Mouse (Mus musculus): ENCODE data around the gene Zfp324. TPM values are rescaled to one million over a fixed set of nuclear protein-coding genes. Genes with fewer than 3 reads are reported as not detected.

Zfp324 gene
- polyA plus RNA-seq, 1 experiment from 2014 or later: 13.7 TPM

DNA sequence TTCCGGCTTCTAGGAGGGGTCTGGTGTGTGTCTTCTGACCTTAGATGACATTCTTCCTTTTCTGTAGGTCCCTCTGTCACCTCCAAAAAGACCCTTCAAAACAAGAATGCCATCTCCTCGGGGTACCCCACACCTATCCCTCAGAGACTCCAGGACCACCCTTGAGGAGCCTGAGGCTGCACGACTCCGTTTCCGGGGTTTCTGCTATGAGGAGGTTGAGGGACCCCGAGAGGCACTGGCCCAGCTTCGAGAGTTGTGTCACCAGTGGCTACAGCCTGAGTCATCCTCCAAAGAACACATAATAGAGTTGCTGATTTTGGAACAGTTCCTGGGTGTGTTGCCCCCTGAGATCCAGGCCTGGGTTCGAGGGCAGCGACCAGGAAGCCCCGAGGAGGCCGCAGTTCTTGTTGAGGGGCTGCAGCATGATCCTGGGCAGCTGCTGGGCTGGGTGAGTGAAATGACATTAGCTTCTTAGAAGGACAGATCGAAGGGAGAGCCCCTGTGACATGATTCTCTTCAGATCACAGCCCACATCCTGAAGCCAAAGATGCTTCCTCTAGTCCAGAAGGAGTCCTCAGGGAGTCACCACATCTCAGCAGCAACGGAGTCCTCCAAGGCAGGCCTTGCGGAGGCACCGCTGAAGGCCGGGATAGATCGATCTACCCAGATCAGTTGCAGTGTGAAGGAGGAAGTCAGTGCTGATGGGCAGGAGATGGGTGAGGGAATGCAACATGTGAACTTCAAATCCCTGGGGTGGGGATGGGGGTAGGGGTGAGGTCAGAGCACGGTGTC is 13.5 kb downstream of the Zfp324 start:
- H3K4me1 ChIP-seq (replicated peaks): peaks cover 17% of the 10 kb centered on the region
- WGBS: 86% methylated on average over 18 of the region's 18 CpGs
- no peaks in the 10 kb centered on the region for H3K9me3 ChIP-seq
- peak overlapping the region; percentile 70 for H3K4me2 ChIP-seq
- H3K27me3 ChIP-seq: no peaks in the 10 kb centered on the region
- H3K4me3 ChIP-seq: peak overlapping the region; percentile 61
- peak overlapping the region; percentile 82 for H3K9ac ChIP-seq
- no peak for ATAC-seq (ENCODE audit: low FRiP score)
- peak overlapping the region; percentile 96; the same call in 1 of the 2 replicates for H3K27ac ChIP-seq
- H3K36me3 ChIP-seq: peaks cover 19% of the 10 kb centered on the region

DNA sequence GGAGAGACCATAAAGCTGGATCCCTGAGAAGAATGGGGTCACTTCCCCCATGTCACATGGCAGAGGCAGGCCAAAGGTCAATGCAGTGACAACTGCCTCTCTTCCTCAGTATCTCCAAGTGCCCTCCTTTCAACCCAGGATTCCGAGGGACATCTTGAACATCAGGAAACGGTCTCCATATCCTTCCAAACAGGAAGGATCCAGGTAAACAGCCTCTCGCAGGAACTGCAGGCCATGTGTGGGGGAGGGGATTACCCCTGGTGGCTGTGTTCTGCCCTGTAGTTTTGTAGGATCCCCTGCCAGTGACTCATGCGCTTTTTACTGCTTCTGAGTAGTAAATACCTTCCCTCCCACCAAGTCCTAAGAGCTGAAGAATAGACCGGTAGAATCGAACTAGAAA is 14.1 kb downstream of the Zfp324 start:
- WGBS: 87% methylated on average over 6 of the region's 6 CpGs
- no peak overlapping the region for H3K4me3 ChIP-seq
- H3K4me2 ChIP-seq: no peak overlapping the region
- H3K9ac ChIP-seq: no peak overlapping the region
- no peak for ATAC-seq (ENCODE audit: low FRiP score)
- H3K9me3 ChIP-seq: no peaks in the 10 kb centered on the region
- peaks cover 19% of the 10 kb centered on the region for H3K36me3 ChIP-seq
- peaks cover 17% of the 10 kb centered on the region for H3K4me1 ChIP-seq (replicated peaks)
- no peak overlapping the region for H3K27ac ChIP-seq
- H3K27me3 ChIP-seq: no peaks in the 10 kb centered on the region

DNA sequence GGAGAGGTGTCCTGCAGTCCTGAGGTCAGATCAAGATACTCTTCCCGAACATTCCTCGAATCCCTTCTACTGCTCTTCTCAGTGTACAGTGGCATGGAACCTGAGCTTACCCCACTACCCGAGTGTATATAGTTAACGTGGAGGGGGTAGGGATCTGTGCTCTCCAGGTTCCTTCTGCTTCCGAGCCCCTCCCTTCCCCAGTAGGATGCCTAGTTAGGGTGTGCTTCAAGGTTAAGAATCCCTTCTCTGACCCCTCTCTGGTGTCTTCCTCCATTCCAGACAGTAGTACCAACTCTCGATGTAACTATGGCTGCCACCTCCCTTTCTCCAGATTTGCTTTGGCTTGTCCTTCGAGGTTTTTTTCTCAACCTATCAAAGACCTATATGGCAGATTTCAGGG is 14.7 kb downstream of the Zfp324 start:
- H3K27me3 ChIP-seq: no peaks in the 10 kb centered on the region

DNA sequence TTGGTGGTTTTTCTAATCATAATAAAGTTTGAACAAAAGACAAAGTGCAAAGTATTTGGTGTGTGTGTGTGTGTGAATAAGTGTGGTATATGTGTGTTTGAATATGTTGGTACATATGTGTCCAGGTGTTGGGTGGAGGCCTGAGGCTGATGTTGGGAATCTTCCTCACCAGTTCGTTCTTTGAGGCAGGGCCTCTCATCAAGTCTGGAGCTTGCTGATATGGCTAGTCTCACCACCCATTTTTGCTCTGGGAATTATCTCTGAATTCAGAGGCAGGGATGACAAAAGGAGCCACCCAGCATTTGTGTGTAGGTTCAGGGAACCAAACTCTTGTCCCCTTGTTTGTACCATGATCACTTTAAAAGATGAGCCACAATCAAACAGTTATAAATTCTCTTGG is 20.1 kb downstream of the Zfp324 start:
- no peak for ATAC-seq (ENCODE audit: low FRiP score)
- H3K36me3 ChIP-seq: peaks cover 19% of the 10 kb centered on the region
- H3K9me3 ChIP-seq: no peaks in the 10 kb centered on the region
- no peaks in the 10 kb centered on the region for H3K4me1 ChIP-seq (replicated peaks)
- WGBS: 84% methylated on average over 1 of the region's 1 CpGs
- no peak overlapping the region for H3K4me2 ChIP-seq
- H3K9ac ChIP-seq: no peak overlapping the region
- H3K27ac ChIP-seq: no peak overlapping the region
- H3K4me3 ChIP-seq: no peak overlapping the region
- no peaks in the 10 kb centered on the region for H3K27me3 ChIP-seq

More for the DNA sequence above, 14.7 kb downstream of the Zfp324 start:
- no peak overlapping the region for H3K4me3 ChIP-seq
- no peak overlapping the region for H3K9ac ChIP-seq
- H3K27ac ChIP-seq: no peak overlapping the region
- no peak for ATAC-seq (ENCODE audit: low FRiP score)
- no peaks in the 10 kb centered on the region for H3K9me3 ChIP-seq
- H3K36me3 ChIP-seq: peaks cover 19% of the 10 kb centered on the region
- H3K4me1 ChIP-seq (replicated peaks): peaks cover 17% of the 10 kb centered on the region
- H3K4me2 ChIP-seq: no peak overlapping the region
- WGBS: 87% methylated on average over 7 of the region's 7 CpGs

DNA sequence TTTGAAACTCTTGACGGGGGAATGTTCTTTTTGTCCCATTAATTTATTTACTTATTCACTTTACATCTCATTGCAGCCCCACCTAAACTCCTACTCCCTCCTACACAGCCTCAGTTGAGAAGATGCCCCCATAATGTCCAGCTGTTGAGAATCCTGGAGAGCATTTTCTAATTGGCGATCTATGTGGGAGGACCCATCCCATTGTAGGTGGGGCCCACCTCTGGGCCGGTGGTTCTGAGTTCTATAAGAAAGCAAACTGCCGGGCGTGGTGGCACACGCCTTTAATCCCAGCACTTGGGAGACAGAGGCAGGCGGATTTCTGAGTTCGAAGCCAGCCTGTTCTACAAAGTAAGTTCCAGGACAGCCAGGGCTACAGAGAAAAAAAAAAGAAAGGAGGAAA is 21.3 kb downstream of the Zfp324 start:
- H3K27ac ChIP-seq: no peak overlapping the region
- no peak for ATAC-seq (ENCODE audit: low FRiP score)
- H3K4me2 ChIP-seq: no peak overlapping the region
- H3K4me1 ChIP-seq (replicated peaks): no peaks in the 10 kb centered on the region
- 0 out of 2 replicates have a peak, but pooled peaks cover 4% of the 10 kb centered on the region for H3K27me3 ChIP-seq
- WGBS: 86% methylated on average over 8 of the region's 8 CpGs
- H3K36me3 ChIP-seq: peaks cover 14% of the 10 kb centered on the region
- H3K9ac ChIP-seq: no peak overlapping the region
- H3K4me3 ChIP-seq: no peak overlapping the region
- no peaks in the 10 kb centered on the region for H3K9me3 ChIP-seq

DNA sequence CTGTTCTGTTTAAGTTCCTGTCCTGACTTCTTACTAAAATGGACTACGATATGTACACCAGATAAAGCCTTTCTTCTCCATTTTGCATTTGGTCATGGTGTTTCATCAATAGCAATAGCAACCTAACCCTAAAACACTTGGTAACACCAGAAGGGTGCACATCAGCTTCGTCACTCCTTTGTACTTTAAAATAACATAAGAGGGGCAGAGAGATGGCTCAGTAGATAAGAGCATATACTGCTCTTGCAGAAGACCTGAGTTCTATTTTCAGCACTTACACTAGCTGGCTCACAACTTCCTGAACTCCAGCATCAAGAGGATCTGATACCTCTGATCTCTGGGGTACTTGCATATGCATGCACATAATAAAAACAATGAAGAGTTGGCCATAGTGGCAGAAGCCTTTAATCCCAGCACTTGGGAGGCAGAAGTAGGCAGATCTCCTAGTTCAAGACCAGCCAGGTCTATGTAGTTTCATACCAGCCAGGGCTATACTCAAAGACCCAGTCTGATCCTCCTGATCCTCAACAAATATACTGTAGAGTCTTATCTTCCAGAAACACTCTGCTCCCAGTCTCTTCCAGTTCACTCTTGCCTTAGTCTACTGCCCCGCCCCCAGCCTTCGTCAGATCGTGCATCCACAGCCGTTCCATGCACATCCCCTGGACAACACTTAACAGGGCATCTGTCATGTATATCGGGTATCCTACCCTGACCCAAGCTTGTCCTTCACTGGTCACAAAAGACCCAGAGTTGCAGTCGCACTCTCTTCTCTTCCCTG is 22.0 kb downstream of the Zfp324 start:
- Histone ChIP-seq H3K36me3 (peaks cover 7% of the 10 kb centered on the region), H3K4me2 (no peak overlapping the region), H3K4me3 (no peak overlapping the region), H3K27ac (no peak overlapping the region), H3K27me3 (0 out of 2 replicates have a peak, but pooled peaks cover 4% of the 10 kb centered on the region), H3K9ac (no peak overlapping the region), H3K9me3 (no peaks in the 10 kb centered on the region), H3K4me1 (replicated peaks) (no peaks in the 10 kb centered on the region)
- ATAC-seq (ENCODE audit: low FRiP score): no peak
- 83% methylated on average over 8 of the region's 8 CpGs for WGBS

DNA sequence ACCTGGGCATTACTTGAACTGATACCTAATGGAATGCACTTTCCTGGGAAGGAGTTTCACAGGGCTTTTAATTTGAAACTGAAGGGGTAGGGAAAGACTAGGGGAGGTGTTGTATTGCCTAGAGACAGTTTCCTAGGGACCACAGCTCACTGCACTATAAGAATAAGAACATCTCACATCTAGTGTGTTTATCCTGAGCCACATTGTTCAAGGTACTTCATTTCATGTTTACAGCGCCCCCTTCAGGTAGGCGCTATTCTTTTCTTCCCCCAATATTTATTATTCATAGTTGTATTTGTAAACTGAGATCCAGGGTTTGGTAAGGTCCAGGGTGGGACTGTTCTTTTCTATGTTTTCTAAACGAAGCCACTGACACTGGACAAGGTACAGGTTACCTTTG is 26.6 kb downstream of the Zfp324 start:
- Histone ChIP-seq H3K4me1 (replicated peaks) (no peaks in the 10 kb centered on the region), H3K9ac (no peak overlapping the region), H3K4me3 (no peak overlapping the region), H3K4me2 (no peak overlapping the region), H3K27ac (no peak overlapping the region), H3K36me3 (no peaks in the 10 kb centered on the region), H3K27me3 (0 out of 2 replicates have a peak, but pooled peaks cover 4% of the 10 kb centered on the region), H3K9me3 (no peaks in the 10 kb centered on the region)
- WGBS: 11% methylated on average over 3 of the region's 3 CpGs
- ATAC-seq (ENCODE audit: low FRiP score): no peak

DNA sequence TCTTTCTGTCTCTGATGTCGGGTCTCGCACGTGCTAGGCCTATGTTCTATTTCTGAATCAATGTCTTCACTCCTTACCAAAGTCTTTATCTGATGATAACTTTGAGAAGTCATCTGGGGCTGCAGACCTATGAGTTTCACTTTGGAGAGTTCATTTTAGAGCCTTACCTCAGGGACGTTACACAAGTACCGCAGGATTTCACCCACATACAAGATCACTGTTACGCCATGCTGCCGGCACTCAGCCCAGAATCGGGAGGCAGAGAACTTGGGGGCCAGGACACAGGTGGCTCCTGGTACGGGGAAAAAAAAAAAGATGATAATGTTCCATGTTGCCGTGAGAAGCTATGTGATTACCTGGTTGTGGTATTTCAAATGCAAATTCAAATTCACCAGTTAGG is 27.5 kb downstream of the Zfp324 start:
- no peak for ATAC-seq (ENCODE audit: low FRiP score)
- no peaks in the 10 kb centered on the region for H3K36me3 ChIP-seq
- WGBS: 90% methylated on average over 10 of the region's 10 CpGs
- no peak overlapping the region for H3K4me3 ChIP-seq
- H3K4me1 ChIP-seq (replicated peaks): no peaks in the 10 kb centered on the region
- no peak overlapping the region for H3K9ac ChIP-seq
- H3K27ac ChIP-seq: no peak overlapping the region
- H3K9me3 ChIP-seq: no peaks in the 10 kb centered on the region
- no peak overlapping the region for H3K4me2 ChIP-seq
- 0 out of 2 replicates have a peak, but pooled peaks cover 4% of the 10 kb centered on the region for H3K27me3 ChIP-seq

DNA sequence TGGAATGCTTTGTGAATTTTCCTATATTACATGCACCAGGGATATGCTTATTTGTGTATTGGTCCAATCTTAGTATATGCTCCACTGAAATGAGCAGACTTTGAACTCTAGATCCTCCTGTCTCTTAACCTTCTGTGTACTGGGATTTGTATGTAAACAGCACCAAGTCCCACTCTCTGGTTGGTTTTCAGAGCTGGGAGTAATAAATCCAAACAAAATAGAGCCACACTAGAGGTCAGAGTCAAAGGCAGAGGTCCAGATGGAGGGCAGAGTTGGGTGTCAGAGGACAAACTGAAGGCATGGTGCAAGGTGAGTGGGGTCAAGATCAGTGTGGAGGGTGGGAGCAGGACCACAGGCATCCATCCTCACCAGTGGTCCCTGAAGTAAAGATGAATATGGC is 30.2 kb downstream of the Zfp324 start:
- H3K9me3 ChIP-seq: no peaks in the 10 kb centered on the region
- ATAC-seq (ENCODE audit: low FRiP score): no peak
- no peak overlapping the region for H3K4me3 ChIP-seq
- H3K27me3 ChIP-seq: 0 out of 2 replicates have a peak, but pooled peaks cover 4% of the 10 kb centered on the region
- H3K36me3 ChIP-seq: no peaks in the 10 kb centered on the region
- no peak overlapping the region for H3K27ac ChIP-seq
- no peak overlapping the region for H3K9ac ChIP-seq
- H3K4me2 ChIP-seq: no peak overlapping the region
- no peaks in the 10 kb centered on the region for H3K4me1 ChIP-seq (replicated peaks)

DNA sequence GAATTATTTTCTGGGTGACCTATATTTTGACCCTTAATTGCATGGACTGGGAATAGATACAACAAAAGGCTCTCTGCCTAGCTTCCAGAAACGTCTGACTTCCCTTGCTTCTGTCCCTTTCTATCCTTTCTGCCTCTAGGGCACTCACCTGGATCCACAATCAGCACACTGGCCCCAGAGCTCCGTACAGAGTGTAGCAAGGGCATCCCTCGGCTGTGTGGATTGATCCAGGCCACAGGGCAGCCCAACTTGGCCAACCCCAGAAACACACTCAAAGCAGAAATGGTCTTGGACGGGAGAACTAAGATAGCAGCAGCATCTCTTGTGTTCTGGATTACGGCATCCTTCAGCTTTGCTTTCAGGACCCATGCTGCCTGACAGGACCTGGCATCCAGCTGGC is 31.6 kb downstream of the Zfp324 start:
- no peak overlapping the region for H3K4me3 ChIP-seq
- no peak for ATAC-seq (ENCODE audit: low FRiP score)
- WGBS: 63% methylated on average over 5 of the region's 5 CpGs
- no peaks in the 10 kb centered on the region for H3K4me1 ChIP-seq (replicated peaks)
- no peak overlapping the region for H3K9ac ChIP-seq
- H3K4me2 ChIP-seq: no peak overlapping the region
- H3K27me3 ChIP-seq: no peaks in the 10 kb centered on the region
- no peaks in the 10 kb centered on the region for H3K36me3 ChIP-seq
- no peak overlapping the region for H3K27ac ChIP-seq
- no peaks in the 10 kb centered on the region for H3K9me3 ChIP-seq

DNA sequence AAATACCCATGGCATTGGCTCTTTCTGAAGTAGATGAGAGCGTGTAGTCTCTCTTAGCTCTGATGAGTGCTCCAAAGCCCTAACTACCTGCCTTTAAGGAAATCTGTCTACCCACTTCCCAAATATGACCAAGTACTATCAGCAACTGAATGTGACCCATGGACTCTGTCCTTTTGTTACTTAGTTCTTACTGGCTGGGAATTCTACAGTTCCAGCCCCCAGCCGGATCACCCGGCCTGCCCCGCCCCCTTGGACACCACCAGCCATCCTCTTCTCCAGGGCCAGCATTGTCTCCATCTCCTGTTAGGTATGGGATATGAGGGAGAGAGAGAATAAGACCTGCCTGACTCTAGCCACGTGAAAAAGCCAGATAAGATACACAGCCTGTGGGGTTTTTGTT is 32.4 kb downstream of the Zfp324 start, which contains the start of gene Slc27a5:
TSS of gene Slc27a5 (minus strand) at position 140 of the 400 bp plus-strand sequence.
- ATAC-seq (ENCODE audit: low FRiP score): no peak
- whole genome bisulfite sequencing: 87% methylated on average over 5 of the region's 5 CpGs

DNA sequence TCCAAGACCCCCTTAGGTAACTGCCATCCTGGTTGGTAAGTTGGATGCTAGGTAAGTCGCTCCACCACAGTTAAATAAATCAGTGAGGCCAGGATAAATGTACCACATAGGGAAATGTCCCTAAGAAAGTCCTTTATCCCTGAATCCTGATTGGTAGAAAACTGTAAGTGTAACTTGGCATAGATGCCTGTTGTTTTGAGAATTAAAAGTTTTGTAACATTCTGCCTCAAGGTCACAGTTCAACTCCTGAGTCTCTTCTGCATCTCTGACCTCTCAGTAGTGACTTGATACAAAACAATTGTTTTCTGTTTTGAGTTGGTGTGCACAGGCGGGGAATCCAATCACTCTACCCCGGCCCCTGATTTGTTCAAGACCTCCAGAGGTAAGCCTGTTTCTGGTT is 33.2 kb downstream of the Zfp324 start, which contains the start of gene Trim28:
TSS of gene Trim28 (plus strand) at position 264 of the 400 bp plus-strand sequence.
- no peak within 1 kb of the TSS for H3K4me2 ChIP-seq
- no peaks in the 10 kb centered on the region for H3K9me3 ChIP-seq
- 84% methylated on average over 3 of the region's 3 CpGs for WGBS
- H3K27ac ChIP-seq: no peak within 1 kb of the TSS
- ATAC-seq (ENCODE audit: low FRiP score): no peak
- H3K27me3 ChIP-seq: no peaks in the 10 kb centered on the region
- H3K36me3 ChIP-seq: no peaks in the 10 kb centered on the region
- H3K4me1 ChIP-seq (replicated peaks): no peaks in the 10 kb centered on the region
- no peak within 1 kb of the TSS for H3K9ac ChIP-seq
- no peak within 1 kb of the TSS for H3K4me3 ChIP-seq

More for the DNA sequence above, 32.4 kb downstream of the Zfp324 start, which contains the start of gene Slc27a5:
- H3K36me3 ChIP-seq: no peaks in the 10 kb centered on the region
- no peak within 1 kb of the TSS for H3K9ac ChIP-seq
- no peaks in the 10 kb centered on the region for H3K9me3 ChIP-seq
- no peak within 1 kb of the TSS for H3K27ac ChIP-seq
- H3K4me2 ChIP-seq: no peak within 1 kb of the TSS
- H3K27me3 ChIP-seq: no peaks in the 10 kb centered on the region
- no peaks in the 10 kb centered on the region for H3K4me1 ChIP-seq (replicated peaks)
- H3K4me3 ChIP-seq: no peak within 1 kb of the TSS
